Mouse (Mus musculus) limb, embryonic 12.5 days (tissue): Measurements from ENCODE around the gene Itln1. TPM values are rescaled to one million over a fixed set of nuclear protein-coding genes. Genes with fewer than 3 reads are reported as not detected.

ENCODE experiments used
- ATAC-seq: fragments of 200-750 bp; cut with Nextera tagmentation; 2 replicates; pipeline ENCODE4 v1.8.0; 2017; ENCODE audit warnings: low read depth, moderate TSS enrichment; ENCODE audit not compliant: insufficient number of reproducible peaks, insufficient read depth, low FRiP score, low TSS enrichment
- H3K27ac ChIP-seq: fragments of 300-500 bp; sonication (generic); 2 replicates; pipeline ENCODE4 v1.5.1; 2016; ENCODE audit warnings: mild to moderate bottlenecking, moderate library complexity
- H3K27me3 ChIP-seq: fragments of 300-500 bp; sonication (generic); 2 replicates; pipeline ENCODE4 v1.6.1; 2016; ENCODE audit warnings: mild to moderate bottlenecking, moderate library complexity
- H3K36me3 ChIP-seq: fragments of 300-500 bp; sonication (generic); 2 replicates; pipeline ENCODE4 v1.6.1; 2016; ENCODE audit warnings: mild to moderate bottlenecking, moderate library complexity
- H3K4me1 ChIP-seq: fragments of 300-500 bp; sonication (generic); replicated peaks from 2 replicates; pipeline ENCODE4 v1.6.1; 2016
- H3K4me2 ChIP-seq: fragments of 300-500 bp; sonication (generic); 2 replicates; pipeline ENCODE4 v1.6.1; 2016; ENCODE audit warnings: mild to moderate bottlenecking, moderate library complexity
- H3K4me3 ChIP-seq: fragments of 300-500 bp; sonication (generic); replicated peaks from 2 replicates; pipeline ENCODE4 v1.5.1; 2016; ENCODE audit warnings: mild to moderate bottlenecking
- H3K9ac ChIP-seq: fragments of 300-500 bp; sonication (generic); replicated peaks from 2 replicates; pipeline ENCODE4 v1.6.1; 2016; ENCODE audit warnings: mild to moderate bottlenecking, moderate library complexity
- H3K9me3 ChIP-seq: fragments of 300-500 bp; sonication (generic); 2 replicates; pipeline ENCODE4 v1.6.1; 2016; ENCODE audit warnings: mild to moderate bottlenecking, moderate library complexity
- WGBS: fragments of 180-500 bp; shearing (Covaris S2); methylation state at CpG from one replicate; pipeline ENCODE4 v1.1.7; 2016; 5-methylcytosine and 5-hydroxymethylcytosine counted together
- polyA plus RNA-seq: library from polyadenylated mRNA; unstranded; fragments of >200 nt; fragmentation: Nextera tagmentation; extraction: Ambion mirVana; gene quantifications from 2 replicates; pipeline ENCODE4 v1.2.1, GENCODE M21; 2016

The Itln1 gene
- polyA plus RNA-seq, 1 experiment from 2014 or later: not detected

GRCm38 (mm10) chr1:171558407-171558806 lies 23.3 kb upstream of the Itln1 start:
- no peak for ATAC-seq
- Histone ChIP-seq H3K9ac (no peak overlapping the region), H3K27ac (no peak overlapping the region), H3K9me3 (no peaks in the 10 kb centered on the region), H3K4me1 (no peaks in the 10 kb centered on the region), H3K36me3 (no peaks in the 10 kb centered on the region), H3K27me3 (no peaks in the 10 kb centered on the region), H3K4me3 (no peak overlapping the region), H3K4me2 (no peak overlapping the region)
- WGBS: 69% methylated on average over 6 of the region's 6 CpGs

- 85% methylated on average over 2 of the region's 2 CpGs for WGBS
- no peak overlapping the region for H3K4me3 ChIP-seq
- no peaks in the 10 kb centered on the region for H3K4me1 ChIP-seq
- no peak overlapping the region for H3K9ac ChIP-seq
- H3K27me3 ChIP-seq: no peaks in the 10 kb centered on the region
- H3K9me3 ChIP-seq: no peaks in the 10 kb centered on the region
- no peak for ATAC-seq
- H3K4me2 ChIP-seq: no peak overlapping the region
- H3K36me3 ChIP-seq: no peaks in the 10 kb centered on the region
- H3K27ac ChIP-seq: no peak overlapping the region
Observed at GRCm38 (mm10) chr1:171556366-171556765, 21.3 kb upstream of the Itln1 start.

- H3K4me2 ChIP-seq: no peak overlapping the region
- no peaks in the 10 kb centered on the region for H3K27me3 ChIP-seq
- no peaks in the 10 kb centered on the region for H3K36me3 ChIP-seq
- H3K27ac ChIP-seq: no peak overlapping the region
- no peak for ATAC-seq
- H3K9ac ChIP-seq: no peak overlapping the region
- H3K4me1 ChIP-seq: no peaks in the 10 kb centered on the region
- H3K4me3 ChIP-seq: no peak overlapping the region
- 88% methylated on average over 11 of the region's 11 CpGs for WGBS
- peaks cover 5% of the 10 kb centered on the region; the same call in 1 of the 2 replicates for H3K9me3 ChIP-seq
Observed at GRCm38 (mm10) chr1:171553359-171554341, 18.6 kb upstream of the Itln1 start.

- H3K4me2 ChIP-seq: no peak overlapping the region
- H3K27me3 ChIP-seq: no peaks in the 10 kb centered on the region
- peaks cover 5% of the 10 kb centered on the region; the same call in 1 of the 2 replicates for H3K9me3 ChIP-seq
- H3K9ac ChIP-seq: no peak overlapping the region
- H3K4me3 ChIP-seq: no peak overlapping the region
- WGBS: 85% methylated on average over 2 of the region's 2 CpGs
- no peaks in the 10 kb centered on the region for H3K4me1 ChIP-seq
- H3K27ac ChIP-seq: no peak overlapping the region
- ATAC-seq: no peak
- no peaks in the 10 kb centered on the region for H3K36me3 ChIP-seq
Observed at GRCm38 (mm10) chr1:171552230-171552629, 17.1 kb upstream of the Itln1 start.

- ATAC-seq: no peak
- Histone ChIP-seq H3K9me3 (peaks cover 5% of the 10 kb centered on the region; the same call in 1 of the 2 replicates), H3K36me3 (no peaks in the 10 kb centered on the region), H3K9ac (no peak overlapping the region), H3K4me3 (no peak overlapping the region), H3K27me3 (no peaks in the 10 kb centered on the region), H3K4me1 (no peaks in the 10 kb centered on the region), H3K4me2 (no peak overlapping the region), H3K27ac (no peak overlapping the region)
- 76% methylated on average over 7 of the region's 7 CpGs for WGBS
Observed at GRCm38 (mm10) chr1:171551326-171551725, 16.2 kb upstream of the Itln1 start.

- no peaks in the 10 kb centered on the region for H3K36me3 ChIP-seq
- H3K4me3 ChIP-seq: no peak overlapping the region
- WGBS: 83% methylated on average over 1 of the region's 1 CpGs
- H3K27ac ChIP-seq: no peak overlapping the region
- H3K9ac ChIP-seq: no peak overlapping the region
- no peak overlapping the region for H3K4me2 ChIP-seq
- no peak for ATAC-seq
- H3K9me3 ChIP-seq: 0 out of 2 replicates have a peak, but pooled peaks cover 16% of the 10 kb centered on the region
- H3K4me1 ChIP-seq: no peaks in the 10 kb centered on the region
- H3K27me3 ChIP-seq: no peaks in the 10 kb centered on the region
Observed at GRCm38 (mm10) chr1:171540694-171541093, 5.6 kb upstream of the Itln1 start.

GRCm38 (mm10) chr1:171534557-171534956 lies 537 bp downstream of the Itln1 start:
- no peak overlapping the region for H3K4me2 ChIP-seq
- H3K36me3 ChIP-seq: no peaks in the 10 kb centered on the region
- no peaks in the 10 kb centered on the region for H3K27me3 ChIP-seq
- no peak overlapping the region for H3K27ac ChIP-seq
- no peaks in the 10 kb centered on the region for H3K4me1 ChIP-seq
- no peak overlapping the region for H3K4me3 ChIP-seq
- H3K9me3 ChIP-seq: 0 out of 2 replicates have a peak, but pooled peaks cover 10% of the 10 kb centered on the region
- ATAC-seq: no peak
- no peak overlapping the region for H3K9ac ChIP-seq

- Histone ChIP-seq H3K36me3 (no peaks in the 10 kb centered on the region), H3K4me3 (no peak overlapping the region), H3K9ac (no peak overlapping the region), H3K4me1 (no peaks in the 10 kb centered on the region), H3K27ac (no peak overlapping the region), H3K9me3 (no peaks in the 10 kb centered on the region), H3K4me2 (no peak overlapping the region), H3K27me3 (no peaks in the 10 kb centered on the region)
- no peak for ATAC-seq
- WGBS: 67% methylated on average over 2 of the region's 2 CpGs
Observed at GRCm38 (mm10) chr1:171532830-171533229, 2.3 kb downstream of the Itln1 start.

- Histone ChIP-seq H3K9me3 (no peaks in the 10 kb centered on the region), H3K27me3 (no peaks in the 10 kb centered on the region), H3K4me1 (no peaks in the 10 kb centered on the region), H3K4me3 (no peak overlapping the region), H3K9ac (no peak overlapping the region), H3K4me2 (no peak overlapping the region), H3K27ac (no peak overlapping the region), H3K36me3 (no peaks in the 10 kb centered on the region)
- WGBS: 89% methylated on average over 4 of the region's 4 CpGs
- ATAC-seq: no peak
Observed at GRCm38 (mm10) chr1:171531367-171531766, 3.7 kb downstream of the Itln1 start.

GRCm38 (mm10) chr1:171515557-171515956 lies 19.5 kb downstream of the Itln1 start:
- H3K9me3 ChIP-seq: no peaks in the 10 kb centered on the region; the same call in 1 of the 2 replicates
- WGBS: 85% methylated on average over 4 of the region's 4 CpGs
- H3K4me1 ChIP-seq: no peaks in the 10 kb centered on the region
- no peak overlapping the region for H3K9ac ChIP-seq
- H3K4me2 ChIP-seq: no peak overlapping the region
- no peaks in the 10 kb centered on the region for H3K36me3 ChIP-seq
- H3K4me3 ChIP-seq: no peak overlapping the region
- H3K27ac ChIP-seq: no peak overlapping the region
- no peaks in the 10 kb centered on the region for H3K27me3 ChIP-seq
- ATAC-seq: no peak

GRCm38 (mm10) chr1:171515039-171515438 lies 20.1 kb downstream of the Itln1 start:
- Histone ChIP-seq H3K4me2 (no peak overlapping the region), H3K36me3 (no peaks in the 10 kb centered on the region), H3K4me3 (no peak overlapping the region), H3K27me3 (no peaks in the 10 kb centered on the region), H3K27ac (no peak overlapping the region), H3K9ac (no peak overlapping the region), H3K9me3 (no peaks in the 10 kb centered on the region; the same call in 1 of the 2 replicates), H3K4me1 (no peaks in the 10 kb centered on the region)
- no peak for ATAC-seq
- 14% methylated on average over 1 of the region's 1 CpGs for WGBS
